In the genomic region with DNA sequence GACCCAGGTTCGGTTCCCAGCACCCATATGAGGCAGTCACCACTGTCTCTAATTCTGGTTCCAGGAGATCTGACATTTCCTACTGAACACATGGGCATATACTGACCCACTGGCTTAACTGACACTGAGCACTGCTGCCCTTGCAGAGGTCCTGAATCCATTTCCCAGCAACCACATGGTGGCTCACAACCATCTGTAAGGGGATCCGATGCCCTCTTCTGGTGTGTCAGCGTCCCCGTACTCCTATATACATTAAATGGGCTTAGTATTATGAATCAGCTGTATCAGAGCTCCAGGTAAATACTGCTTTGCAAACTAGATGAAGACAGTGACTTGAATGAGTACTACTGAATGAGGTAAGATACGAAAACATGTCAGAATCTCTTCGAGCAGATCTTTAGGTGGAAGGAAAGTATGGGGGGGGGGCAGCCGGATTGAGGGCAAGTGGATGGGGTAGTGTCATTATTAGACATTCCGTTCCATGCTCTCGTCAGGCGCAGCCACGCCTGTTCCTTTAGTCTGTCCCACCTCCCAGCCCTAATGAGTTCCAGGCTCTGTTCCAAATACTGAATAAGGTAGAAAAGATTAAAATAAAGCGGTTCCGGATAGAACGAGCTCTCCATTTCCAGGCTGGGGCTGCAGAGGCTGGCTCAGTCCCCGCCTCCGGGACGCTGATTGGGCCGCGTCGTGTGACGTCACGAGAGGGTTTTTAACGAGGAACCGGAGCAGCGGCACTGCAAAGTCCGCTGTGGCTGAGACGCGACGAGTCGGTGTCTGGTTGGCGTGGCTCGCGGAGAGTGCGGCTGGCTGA, we compare ENCODE assay signal across 7 mouse cellular contexts. TPM values are rescaled to one million over a fixed set of nuclear protein-coding genes. Genes with fewer than 3 reads are reported as not detected.
DNase-seq lines count a peak whose midpoint lies in the region; ATAC-seq lines count a peak whose summit lies in the region.

A gene (plus strand): TSS at position 717 of the 811 bp plus-strand sequence.

- peaks cover 20% of the 10 kb centered on the region for H3K4me1 ChIP-seq in intestine, embryonic 16.5 days (ENCODE audit: control insufficient read depth, insufficient read depth, low read length)
- H3K4me1 ChIP-seq in midbrain, embryonic 11.5 days (ENCODE audit: control insufficient read depth, insufficient read depth, low read length) = 0 out of 2 replicates have a peak, but pooled peaks cover 2% of the 10 kb centered on the region

- peak; percentile 94 for ATAC-seq in intestine, embryonic 16.5 days
- peak; percentile 95 for ATAC-seq in midbrain, embryonic 11.5 days (ENCODE audit: low FRiP score)

- DNase-seq in adrenal gland, adult 18-20 months (ENCODE audit: low spot score in 2 of 2) = peak; percentile 97 to 98
- peak; percentile 88 for DNase-seq in embryo, embryonic 11.5 days (ENCODE audit: low read depth, low spot score)
- DNase-seq in gastrocnemius, postnatal 4 days (ENCODE audit: low spot score in 2 of 2) = peak; percentile 88 to 93
- DNase-seq in left cerebral cortex, postnatal 36 days (ENCODE audit: low spot score in 2 of 2) = peak; percentile 96
- peak; percentile 98 for DNase-seq in midbrain, embryonic 11.5 days (ENCODE audit: low spot score, missing footprints)
- DNase-seq in skeletal muscle tissue, adult 2 months (ENCODE audit: low read depth, low spot score) = peak; percentile 93

- intact Hi-C loops in left cerebral cortex, postnatal 36 days (cut with DNase I) = no loop called here

- H3K9me3 ChIP-seq in intestine, embryonic 16.5 days (ENCODE audit: control insufficient read depth, low read length) = no peaks in the 10 kb centered on the region
- H3K9me3 ChIP-seq in midbrain, embryonic 11.5 days (ENCODE audit: control insufficient read depth, low read length) = no peaks in the 10 kb centered on the region

- H3K4me2 ChIP-seq in intestine, embryonic 16.5 days (ENCODE audit: low read depth, low read length) = peak within 1 kb of the TSS; percentile 95
- peak within 1 kb of the TSS; percentile 88 for H3K4me2 ChIP-seq in midbrain, embryonic 11.5 days

- H3K9ac ChIP-seq in intestine, embryonic 16.5 days (ENCODE audit: low read depth, low read length) = peak within 1 kb of the TSS; percentile 83
- H3K9ac ChIP-seq in midbrain, embryonic 11.5 days (ENCODE audit: low read length) = peak within 1 kb of the TSS; percentile 56

- WGBS in intestine, embryonic 16.5 days = 8% methylated on average over 34 of the region's 34 CpGs
- 7% methylated on average over 34 of the region's 34 CpGs for WGBS in midbrain, embryonic 11.5 days

- no peaks in the 10 kb centered on the region for H3K36me3 ChIP-seq in intestine, embryonic 16.5 days (ENCODE audit: control insufficient read depth, insufficient read depth, low read length)
- H3K36me3 ChIP-seq in midbrain, embryonic 11.5 days (ENCODE audit: control insufficient read depth, insufficient read depth, low read length) = no peaks in the 10 kb centered on the region

- peak within 1 kb of the TSS; percentile 72 for H3K27ac ChIP-seq in intestine, embryonic 16.5 days (ENCODE audit: low read length)
- no peak within 1 kb of the TSS; the same call in 1 of the 2 replicates for H3K27ac ChIP-seq in midbrain, embryonic 11.5 days (ENCODE audit: low read depth, low read length)

- peak within 1 kb of the TSS; percentile 70 for H3K4me3 ChIP-seq in intestine, embryonic 16.5 days (ENCODE audit: low read length)
- peak within 1 kb of the TSS; percentile 58 for H3K4me3 ChIP-seq in midbrain, embryonic 11.5 days (ENCODE audit: low read depth, low read length)

- H3K27me3 ChIP-seq in intestine, embryonic 16.5 days (replicated peaks; ENCODE audit: control insufficient read depth, insufficient read depth, low read length) = no peaks in the 10 kb centered on the region
- H3K27me3 ChIP-seq in midbrain, embryonic 11.5 days (ENCODE audit: control insufficient read depth, insufficient read depth, low read length) = no peaks in the 10 kb centered on the region

RNA-seq across cellular contexts. Expression of the gene that starts here (rescaled TPM):
- 10 to 100 TPM; 11.6 to 14.3 TPM for total RNA-seq in adrenal gland, adult 18-20 months (2021)
- 10 to 100 TPM in 1 of 2 experiments, 1 to 10 TPM in 1; 7.1 to 10.0 TPM for total RNA-seq in gastrocnemius, postnatal 4 days (2021)
- polyA plus RNA-seq in intestine, embryonic 16.5 days (2015; fragmentation: Nextera tagmentation; extraction: Ambion mirVana) = 6.6 and 6.9 TPM in 2 replicates
- total RNA-seq in left cerebral cortex, postnatal 36 days (2021) = 10 to 100 TPM; 18.3 to 38.8 TPM
- polyA plus RNA-seq in midbrain, embryonic 11.5 days (2014; fragmentation: Nextera tagmentation; extraction: Ambion mirVana) = 3.9 and 4.4 TPM in 2 replicates
